Mouse (Mus musculus) forebrain, embryonic 12.5 days (tissue): ENCODE data around the gene Celsr1. TPM values are rescaled to one million over a fixed set of nuclear protein-coding genes. Genes with fewer than 3 reads are reported as not detected.

ENCODE experiments used
- ATAC-seq: fragments of 200-750 bp; cut with Nextera tagmentation; 2 replicates; pipeline ENCODE4 v1.8.0; 2017; ENCODE audit warnings: moderate TSS enrichment; ENCODE audit not compliant: low FRiP score
- H3K27ac ChIP-seq: fragments of 300-500 bp; sonication (generic); 2 replicates; pipeline ENCODE4 v1.5.1; 2016; ENCODE audit warnings: mild to moderate bottlenecking
- H3K27me3 ChIP-seq: fragments of 300-500 bp; sonication (generic); 2 replicates; pipeline ENCODE4 v1.6.1; 2016; ENCODE audit warnings: mild to moderate bottlenecking
- H3K36me3 ChIP-seq: fragments of 300-500 bp; sonication (generic); replicated peaks from 2 replicates; pipeline ENCODE4 v1.6.1; 2016; ENCODE audit warnings: mild to moderate bottlenecking
- H3K4me1 ChIP-seq: fragments of 300-500 bp; sonication (generic); 2 replicates; pipeline ENCODE4 v1.6.1; 2016
- H3K4me2 ChIP-seq: fragments of 300-500 bp; sonication (generic); 2 replicates; pipeline ENCODE4 v1.6.1; 2016; ENCODE audit warnings: mild to moderate bottlenecking, moderate library complexity
- H3K4me3 ChIP-seq: fragments of 300-500 bp; sonication (generic); replicated peaks from 2 replicates; pipeline ENCODE4 v1.5.1; 2016; ENCODE audit warnings: mild to moderate bottlenecking
- H3K9ac ChIP-seq: fragments of 300-500 bp; sonication (generic); 2 replicates; pipeline ENCODE4 v1.6.1; 2016; ENCODE audit warnings: mild to moderate bottlenecking
- H3K9me3 ChIP-seq: fragments of 300-500 bp; sonication (generic); 2 replicates; pipeline ENCODE4 v1.6.1; 2016
- WGBS: fragments of 180-500 bp; shearing (Covaris S2); methylation state at CpG from one replicate; pipeline ENCODE4 v1.1.7; 2016; 5-methylcytosine and 5-hydroxymethylcytosine counted together
- polyA plus RNA-seq: library from polyadenylated mRNA; unstranded; fragments of >200 nt; fragmentation: Nextera tagmentation; extraction: Ambion mirVana; gene quantifications from 2 replicates; pipeline ENCODE4 v1.2.1, GENCODE M21; 2016

Celsr1 gene
- 7.3 and 7.9 TPM in 2 replicates for polyA plus RNA-seq

DNA sequence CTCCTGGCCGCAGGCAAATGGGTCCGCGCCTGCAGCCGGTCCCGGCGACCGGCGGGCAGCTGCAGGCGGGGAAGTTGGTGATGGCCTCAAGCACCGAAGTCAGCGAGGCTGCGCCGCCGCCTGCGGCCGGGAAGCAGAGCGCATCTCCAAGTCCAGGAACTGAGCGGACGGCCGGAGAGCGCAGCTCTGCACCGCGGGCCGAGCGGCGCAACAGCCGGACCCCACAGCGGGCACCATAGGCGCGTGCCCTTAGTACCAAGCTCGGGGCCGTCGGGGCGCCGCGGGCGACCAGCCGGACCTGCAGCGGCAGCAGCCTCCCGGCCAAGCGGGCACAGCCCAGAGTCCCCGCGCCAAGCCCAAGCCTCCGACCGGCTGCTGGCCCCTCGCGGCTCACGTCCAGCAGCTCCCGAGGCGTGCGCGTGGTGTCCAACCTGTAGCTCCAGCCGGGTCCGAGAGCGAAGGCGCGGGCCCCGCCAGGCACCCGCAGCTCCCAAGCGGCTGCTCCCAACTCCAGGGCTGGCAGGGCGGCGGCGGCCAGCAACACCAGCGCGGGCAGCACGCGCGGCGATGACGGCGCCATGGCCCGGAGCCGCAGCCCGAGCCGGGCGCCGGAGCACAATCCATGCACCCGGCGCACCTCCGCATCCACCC is at the start of gene Celsr1:
Gene Celsr1, minus strand, starts transcription at position 587 of the 651 bp plus-strand sequence.
- Histone ChIP-seq H3K4me1 (peaks cover 43% of the 10 kb centered on the region), H3K4me3 (peak within 1 kb of the TSS; percentile 59), H3K27ac (peak within 1 kb of the TSS; percentile 77), H3K36me3 (peaks cover 40% of the 10 kb centered on the region), H3K27me3 (peaks cover 44% of the 10 kb centered on the region), H3K9me3 (peaks cover 25% of the 10 kb centered on the region), H3K9ac (peak within 1 kb of the TSS; percentile 61), H3K4me2 (peak within 1 kb of the TSS; percentile 83)
- WGBS: under 1% methylated on average over 76 of the region's 80 CpGs
- ATAC-seq: peak; percentile 24

DNA sequence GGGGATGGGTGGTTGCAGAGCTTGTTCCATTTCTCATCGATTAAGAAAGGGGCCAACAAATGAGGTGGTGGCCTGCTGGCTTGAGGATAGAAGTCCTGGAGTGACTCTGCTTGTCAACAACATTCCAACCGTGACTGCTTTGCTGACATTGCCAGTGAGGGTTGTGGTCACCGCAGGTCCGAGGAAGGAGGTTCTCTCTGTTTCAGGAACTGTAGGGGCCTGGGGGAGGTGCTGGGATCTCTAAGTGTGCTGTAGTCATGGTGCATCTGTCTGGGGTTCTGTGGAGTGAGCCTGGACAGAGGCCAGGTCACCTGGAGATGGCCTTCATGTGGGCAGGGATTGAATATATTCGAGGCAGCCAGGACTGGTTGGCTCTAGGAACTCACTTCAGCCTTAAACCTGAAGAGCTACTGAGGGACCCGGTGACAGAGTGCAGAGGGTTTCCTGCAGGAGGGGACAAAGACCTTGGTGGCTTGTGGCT is 49.7 kb upstream of the Celsr1 start:
- H3K4me2 ChIP-seq: no peak overlapping the region
- H3K9me3 ChIP-seq: no peaks in the 10 kb centered on the region
- 66% methylated on average over 6 of the region's 6 CpGs for WGBS
- H3K27me3 ChIP-seq: no peaks in the 10 kb centered on the region
- no peaks in the 10 kb centered on the region for H3K36me3 ChIP-seq
- H3K9ac ChIP-seq: no peak overlapping the region
- H3K4me1 ChIP-seq: peaks cover 73% of the 10 kb centered on the region
- H3K4me3 ChIP-seq: no peak overlapping the region
- no peak for ATAC-seq
- H3K27ac ChIP-seq: no peak overlapping the region

DNA sequence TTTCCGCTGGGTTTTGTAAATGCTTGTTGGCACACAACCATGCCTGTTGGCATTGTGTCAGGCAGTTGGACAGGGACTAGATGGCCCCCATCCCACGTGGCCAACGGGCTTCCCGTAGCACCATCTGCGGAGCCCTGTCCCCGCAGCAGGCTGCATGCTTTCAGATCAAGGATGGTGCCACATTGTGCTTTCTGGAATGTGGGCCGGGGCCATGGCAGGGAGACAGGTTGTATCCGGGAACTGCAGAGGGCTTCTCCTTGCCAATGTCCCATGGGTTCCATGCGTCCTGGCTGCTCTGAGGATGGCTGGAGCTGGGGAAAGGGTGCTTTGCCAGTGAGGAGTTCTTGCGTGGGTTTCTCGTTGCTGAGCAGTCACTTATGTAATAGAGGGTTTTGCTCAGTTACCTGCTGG is 49.0 kb upstream of the Celsr1 start:
- H3K27ac ChIP-seq: no peak overlapping the region
- H3K27me3 ChIP-seq: no peaks in the 10 kb centered on the region
- no peaks in the 10 kb centered on the region for H3K9me3 ChIP-seq
- H3K36me3 ChIP-seq: no peaks in the 10 kb centered on the region
- H3K4me1 ChIP-seq: peaks cover 65% of the 10 kb centered on the region
- WGBS: 91% methylated on average over 11 of the region's 11 CpGs
- H3K4me3 ChIP-seq: no peak overlapping the region
- H3K4me2 ChIP-seq: no peak overlapping the region
- H3K9ac ChIP-seq: peak overlapping the region; percentile 21; the same call in 1 of the 2 replicates
- no peak for ATAC-seq

DNA sequence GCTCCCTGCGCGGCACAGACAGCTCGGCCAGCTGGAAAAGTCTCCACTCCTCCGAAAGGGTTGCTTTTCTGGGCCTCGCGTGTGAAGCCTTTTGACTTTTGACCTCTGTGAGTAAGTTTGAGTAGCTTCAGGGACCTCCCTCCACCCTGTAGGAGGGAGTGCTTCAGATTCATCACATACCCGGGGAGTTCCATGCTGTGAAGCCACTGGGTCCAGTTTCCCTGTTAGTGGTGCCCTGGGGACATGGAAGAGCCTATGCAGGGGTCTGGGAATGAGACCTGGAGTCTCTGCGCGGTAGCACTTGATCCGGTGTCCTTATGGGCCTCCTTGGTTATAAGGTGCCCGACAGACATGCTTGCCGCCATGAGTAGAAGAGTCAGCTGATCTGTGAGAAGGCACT is 48.1 kb upstream of the Celsr1 start:
- no peaks in the 10 kb centered on the region for H3K36me3 ChIP-seq
- ATAC-seq: no peak
- no peaks in the 10 kb centered on the region for H3K9me3 ChIP-seq
- no peak overlapping the region for H3K27ac ChIP-seq
- H3K4me2 ChIP-seq: no peak overlapping the region
- no peak overlapping the region for H3K9ac ChIP-seq
- 49% methylated on average over 12 of the region's 12 CpGs for WGBS
- no peaks in the 10 kb centered on the region for H3K27me3 ChIP-seq
- H3K4me3 ChIP-seq: no peak overlapping the region
- peaks cover 56% of the 10 kb centered on the region for H3K4me1 ChIP-seq

DNA sequence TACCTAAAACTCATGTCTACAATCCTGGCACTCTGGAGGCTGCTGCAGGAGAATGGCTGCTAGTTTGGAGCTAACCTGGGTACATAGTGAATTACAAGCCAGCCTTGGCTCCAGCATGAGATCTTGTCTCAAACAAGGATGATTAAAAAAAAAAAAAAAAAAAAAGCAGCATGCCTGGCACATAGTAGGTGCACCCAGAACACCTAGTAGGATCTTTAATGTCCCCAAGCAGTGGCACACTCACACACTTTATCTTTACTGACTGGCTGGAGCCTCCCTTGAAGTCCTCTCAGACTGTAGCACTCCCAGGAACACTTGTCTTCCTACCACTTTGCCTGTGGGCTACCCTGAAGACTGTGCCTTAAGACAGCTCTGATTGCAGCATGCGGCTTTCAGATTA is 46.8 kb upstream of the Celsr1 start:
- 92% methylated on average over 1 of the region's 1 CpGs for WGBS
- peaks cover 44% of the 10 kb centered on the region for H3K4me1 ChIP-seq
- no peak overlapping the region for H3K27ac ChIP-seq
- no peak overlapping the region for H3K9ac ChIP-seq
- no peaks in the 10 kb centered on the region for H3K36me3 ChIP-seq
- no peak for ATAC-seq
- no peak overlapping the region for H3K4me3 ChIP-seq
- no peak overlapping the region for H3K4me2 ChIP-seq
- H3K27me3 ChIP-seq: no peaks in the 10 kb centered on the region
- no peaks in the 10 kb centered on the region for H3K9me3 ChIP-seq

DNA sequence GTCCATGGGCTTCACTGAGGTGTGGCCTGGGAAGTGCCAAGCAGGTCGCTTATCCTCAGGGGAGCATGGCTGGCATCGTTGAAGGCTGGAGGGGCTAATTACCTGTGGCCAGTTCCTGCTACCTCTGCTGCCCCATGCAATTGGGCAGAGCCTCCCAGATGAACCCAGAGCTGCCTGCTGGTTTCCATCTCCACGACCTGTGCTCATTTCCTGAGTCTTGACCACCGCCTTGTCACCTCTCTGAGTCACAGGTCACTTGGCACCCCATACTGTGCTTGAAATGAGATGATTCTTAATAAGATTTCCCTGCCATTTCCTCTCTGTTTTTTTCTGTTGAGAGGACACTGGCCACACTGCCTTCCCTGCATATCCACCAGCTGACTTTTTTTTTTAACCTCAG is 46.3 kb upstream of the Celsr1 start:
- no peak for ATAC-seq
- Histone ChIP-seq H3K27me3 (no peaks in the 10 kb centered on the region), H3K9ac (no peak overlapping the region), H3K36me3 (no peaks in the 10 kb centered on the region), H3K27ac (no peak overlapping the region), H3K4me2 (no peak overlapping the region), H3K4me3 (no peak overlapping the region), H3K4me1 (peaks cover 38% of the 10 kb centered on the region), H3K9me3 (no peaks in the 10 kb centered on the region)
- WGBS: 82% methylated on average over 4 of the region's 4 CpGs

DNA sequence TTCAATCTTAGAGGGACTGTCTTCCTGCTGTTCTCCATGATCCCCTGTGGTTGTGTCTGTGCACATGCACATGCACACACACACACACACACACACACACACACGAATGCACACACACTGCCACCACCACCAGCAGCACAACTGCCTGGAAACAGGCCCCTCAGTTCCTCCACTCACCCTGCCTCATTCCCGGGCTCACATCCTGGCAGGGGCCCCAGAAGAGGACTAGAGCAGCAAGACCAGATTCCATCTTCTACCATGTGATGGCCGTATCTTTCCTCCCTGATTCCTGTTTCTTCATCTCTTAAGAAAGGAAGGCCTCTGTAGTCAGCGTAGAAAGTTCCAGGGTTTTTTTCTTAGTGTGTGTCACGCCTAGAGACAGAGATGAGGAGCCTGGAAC is 45.9 kb upstream of the Celsr1 start:
- WGBS: 83% methylated on average over 5 of the region's 5 CpGs
- H3K4me2 ChIP-seq: no peak overlapping the region
- H3K4me3 ChIP-seq: no peak overlapping the region
- no peaks in the 10 kb centered on the region for H3K9me3 ChIP-seq
- H3K27me3 ChIP-seq: no peaks in the 10 kb centered on the region
- no peaks in the 10 kb centered on the region for H3K36me3 ChIP-seq
- H3K27ac ChIP-seq: no peak overlapping the region
- ATAC-seq: no peak
- peaks cover 34% of the 10 kb centered on the region for H3K4me1 ChIP-seq
- H3K9ac ChIP-seq: no peak overlapping the region

DNA sequence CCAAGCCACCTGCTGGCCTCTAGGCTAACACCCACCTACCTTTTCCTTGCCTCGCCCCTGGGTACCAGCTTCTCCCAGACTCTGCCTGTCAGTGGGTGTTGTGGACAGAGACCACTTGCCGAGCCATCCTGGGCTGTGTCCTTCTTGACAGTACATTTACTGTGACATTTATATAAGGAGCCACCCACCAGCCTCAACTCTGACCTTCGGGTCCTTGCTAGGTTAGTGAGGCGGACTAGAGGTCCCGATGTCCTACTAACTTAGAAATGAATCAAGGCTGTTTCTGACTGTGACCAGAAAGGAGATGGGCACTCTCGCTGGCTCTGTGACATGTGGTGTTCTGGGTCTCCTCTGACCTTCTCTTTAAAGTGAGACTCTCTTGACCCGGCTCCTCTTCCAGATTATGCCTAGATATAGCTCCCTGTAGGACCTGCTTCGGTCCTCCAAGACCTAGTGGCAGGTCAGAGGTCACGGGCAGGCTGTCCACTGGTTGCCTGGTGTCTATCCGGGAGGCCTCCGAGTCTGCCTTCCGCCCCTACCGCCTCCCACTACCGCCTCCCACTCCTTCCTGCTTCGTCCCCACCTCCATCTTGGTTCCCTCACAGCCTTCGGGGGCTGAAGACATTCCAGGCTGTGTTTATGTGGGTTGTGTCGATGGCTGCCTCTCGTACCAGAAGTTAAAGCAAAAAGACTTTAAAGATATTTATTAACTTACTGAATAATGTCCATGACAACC is 45.1 kb upstream of the Celsr1 start:
- H3K4me1 ChIP-seq: peaks cover 26% of the 10 kb centered on the region
- no peak overlapping the region for H3K9ac ChIP-seq
- no peak overlapping the region for H3K4me3 ChIP-seq
- WGBS: 80% methylated on average over 18 of the region's 18 CpGs
- no peaks in the 10 kb centered on the region for H3K27me3 ChIP-seq
- H3K27ac ChIP-seq: no peak overlapping the region
- ATAC-seq: no peak
- H3K4me2 ChIP-seq: no peak overlapping the region
- H3K9me3 ChIP-seq: no peaks in the 10 kb centered on the region
- no peaks in the 10 kb centered on the region for H3K36me3 ChIP-seq

DNA sequence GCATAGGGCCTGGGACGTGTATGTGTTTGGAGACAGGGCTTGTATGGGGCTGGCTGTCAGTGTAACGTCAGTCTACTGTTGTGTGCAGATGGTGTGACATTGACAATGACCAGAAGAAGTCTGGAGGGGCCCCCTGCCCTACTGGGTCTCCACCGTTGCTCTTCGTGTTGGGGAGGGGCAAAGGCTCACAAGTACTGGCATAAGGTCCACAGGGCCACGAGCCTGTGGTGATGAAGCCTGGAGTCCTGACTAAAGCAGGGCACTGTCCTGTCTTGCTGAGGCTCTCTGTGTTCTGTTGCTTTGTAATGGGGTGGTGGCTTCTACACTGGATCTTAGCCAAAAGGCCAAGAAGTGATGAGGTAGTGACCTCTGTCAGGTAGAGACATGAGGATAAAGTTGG is 44.4 kb upstream of the Celsr1 start:
- Histone ChIP-seq H3K4me1 (peaks cover 19% of the 10 kb centered on the region), H3K9me3 (no peaks in the 10 kb centered on the region), H3K4me2 (no peak overlapping the region), H3K9ac (no peak overlapping the region), H3K4me3 (no peak overlapping the region), H3K27me3 (no peaks in the 10 kb centered on the region), H3K27ac (no peak overlapping the region), H3K36me3 (no peaks in the 10 kb centered on the region)
- ATAC-seq: no peak
- 92% methylated on average over 5 of the region's 5 CpGs for WGBS

DNA sequence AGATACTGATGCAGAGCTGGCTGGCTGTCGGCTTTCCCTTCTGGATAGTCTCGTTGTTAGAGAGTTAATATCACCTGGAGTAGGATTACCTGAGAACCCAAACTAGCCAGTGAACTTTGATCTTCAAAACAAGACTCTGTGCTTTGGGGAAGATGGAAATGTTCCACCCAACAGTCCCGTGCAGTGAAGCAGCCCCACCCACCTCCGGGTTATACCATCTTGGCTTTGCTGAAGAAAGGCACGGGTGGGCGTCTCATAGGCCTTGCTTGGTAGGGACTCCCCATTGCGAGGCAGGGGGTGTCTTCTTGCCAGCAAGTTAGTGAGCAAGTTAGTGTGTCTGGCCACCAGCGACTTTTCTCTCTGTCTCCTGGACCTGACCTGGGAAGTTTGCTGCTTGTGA is 42.8 kb upstream of the Celsr1 start:
- no peak overlapping the region for H3K4me3 ChIP-seq
- 91% methylated on average over 8 of the region's 8 CpGs for WGBS
- no peak overlapping the region for H3K9ac ChIP-seq
- ATAC-seq: no peak
- peaks cover 5% of the 10 kb centered on the region for H3K4me1 ChIP-seq
- no peaks in the 10 kb centered on the region for H3K36me3 ChIP-seq
- H3K4me2 ChIP-seq: no peak overlapping the region
- H3K9me3 ChIP-seq: no peaks in the 10 kb centered on the region
- no peaks in the 10 kb centered on the region for H3K27me3 ChIP-seq
- no peak overlapping the region for H3K27ac ChIP-seq

DNA sequence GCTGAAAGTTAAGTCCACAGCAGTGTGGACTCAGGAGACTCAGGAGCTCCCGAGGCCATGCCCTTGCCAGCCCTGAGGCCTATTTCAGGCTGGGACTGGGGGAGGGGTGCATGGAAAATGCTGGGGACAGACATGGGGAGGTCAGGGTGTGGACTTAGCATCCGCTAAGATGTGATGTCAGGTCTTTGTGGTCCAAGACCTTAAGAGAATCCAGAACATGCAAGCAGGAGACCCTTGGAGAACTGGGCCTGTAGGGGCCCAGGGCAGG is 42.4 kb upstream of the Celsr1 start:
- H3K27me3 ChIP-seq: no peaks in the 10 kb centered on the region
- WGBS: 78% methylated on average over 2 of the region's 2 CpGs
- H3K27ac ChIP-seq: no peak overlapping the region

DNA sequence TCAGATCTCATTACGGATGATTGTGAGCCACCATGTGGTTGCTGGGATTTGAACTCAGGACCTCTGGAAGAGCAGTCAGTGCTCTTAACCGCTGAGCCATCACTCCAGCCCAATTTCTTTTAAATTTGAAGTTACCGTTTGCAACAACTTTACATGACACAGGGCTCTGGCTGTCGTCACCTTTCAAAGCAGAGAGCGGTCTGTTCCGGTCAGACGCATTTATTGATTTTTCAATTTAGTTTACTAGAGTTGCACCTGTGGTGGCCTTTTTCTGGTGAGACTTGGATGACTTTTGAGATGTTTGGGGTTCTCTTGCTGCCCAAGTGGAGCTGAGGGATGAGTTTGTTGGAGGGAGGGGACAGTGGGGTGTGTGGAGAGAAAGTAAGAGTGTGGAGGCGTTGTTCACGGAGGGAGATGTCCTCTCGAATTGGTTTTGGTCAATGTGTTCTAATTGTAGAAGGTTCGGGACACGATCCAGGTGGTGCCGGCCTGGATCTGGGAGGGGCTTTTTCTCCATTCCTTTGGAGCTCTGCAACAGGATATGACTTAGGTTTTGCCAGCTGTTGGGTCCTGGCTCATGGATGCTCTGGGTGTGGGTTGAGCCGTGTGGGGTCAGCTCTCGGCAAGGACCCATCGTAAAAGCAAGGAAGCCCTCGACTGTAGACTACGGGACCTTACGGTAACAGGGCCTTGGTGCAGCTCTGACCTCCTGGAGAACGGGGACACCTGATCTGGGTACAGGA is 41.9 kb upstream of the Celsr1 start:
- no peaks in the 10 kb centered on the region for H3K27me3 ChIP-seq
- no peak for ATAC-seq
- no peaks in the 10 kb centered on the region for H3K9me3 ChIP-seq
- 93% methylated on average over 20 of the region's 20 CpGs for WGBS
- peaks cover 8% of the 10 kb centered on the region for H3K4me1 ChIP-seq
- no peak overlapping the region for H3K4me3 ChIP-seq
- H3K36me3 ChIP-seq: no peaks in the 10 kb centered on the region
- H3K27ac ChIP-seq: no peak overlapping the region
- no peak overlapping the region for H3K9ac ChIP-seq
- H3K4me2 ChIP-seq: no peak overlapping the region

More for the DNA sequence above, 42.4 kb upstream of the Celsr1 start:
- no peak overlapping the region for H3K4me3 ChIP-seq
- no peak for ATAC-seq
- H3K36me3 ChIP-seq: no peaks in the 10 kb centered on the region
- no peak overlapping the region for H3K4me2 ChIP-seq
- H3K4me1 ChIP-seq: peaks cover 5% of the 10 kb centered on the region
- no peaks in the 10 kb centered on the region for H3K9me3 ChIP-seq
- no peak overlapping the region for H3K9ac ChIP-seq
